Mouse (Mus musculus) layer of hippocampus, adult 6 months (tissue): ENCODE results near the gene Kcnab3. TPM values are rescaled to one million over a fixed set of nuclear protein-coding genes. Genes with fewer than 3 reads are reported as not detected.

Experiments used
- long read RNA-seq, 2 experiments: library from polyadenylated mRNA; unstranded; transcript quantifications; one replicate each; pipeline ENCODE4 v2.0.0; 2019 to 2020
- polyA plus RNA-seq: library from polyadenylated mRNA; unstranded; fragments of <200 nt; fragmentation: Nextera tagmentation; gene quantifications from 2 replicates; pipeline ENCODE4 v1.2.3, GENCODE M21; 2021

The Kcnab3 gene
- 5.3 and 6.1 TPM in 2 replicates for polyA plus RNA-seq
- long read RNA-seq, experiment 1, transcript Kcnab3-201 (14 exons, 2,538 nt): major isoform, 13 of 16 reads
- long read RNA-seq, experiment 1, partial matches to known transcripts: 1 of 16 reads
- long read RNA-seq, experiment 1, other reads (novel, unspliced or antisense): 2 of 16 reads
- long read RNA-seq, experiment 2, transcript Kcnab3-201 (14 exons, 2,538 nt): major isoform, 401 of 445 reads
- long read RNA-seq, experiment 2, partial matches to known transcripts: 5 of 445 reads
- long read RNA-seq, experiment 2, other reads (novel, unspliced or antisense): 38 of 445 reads

DNA sequence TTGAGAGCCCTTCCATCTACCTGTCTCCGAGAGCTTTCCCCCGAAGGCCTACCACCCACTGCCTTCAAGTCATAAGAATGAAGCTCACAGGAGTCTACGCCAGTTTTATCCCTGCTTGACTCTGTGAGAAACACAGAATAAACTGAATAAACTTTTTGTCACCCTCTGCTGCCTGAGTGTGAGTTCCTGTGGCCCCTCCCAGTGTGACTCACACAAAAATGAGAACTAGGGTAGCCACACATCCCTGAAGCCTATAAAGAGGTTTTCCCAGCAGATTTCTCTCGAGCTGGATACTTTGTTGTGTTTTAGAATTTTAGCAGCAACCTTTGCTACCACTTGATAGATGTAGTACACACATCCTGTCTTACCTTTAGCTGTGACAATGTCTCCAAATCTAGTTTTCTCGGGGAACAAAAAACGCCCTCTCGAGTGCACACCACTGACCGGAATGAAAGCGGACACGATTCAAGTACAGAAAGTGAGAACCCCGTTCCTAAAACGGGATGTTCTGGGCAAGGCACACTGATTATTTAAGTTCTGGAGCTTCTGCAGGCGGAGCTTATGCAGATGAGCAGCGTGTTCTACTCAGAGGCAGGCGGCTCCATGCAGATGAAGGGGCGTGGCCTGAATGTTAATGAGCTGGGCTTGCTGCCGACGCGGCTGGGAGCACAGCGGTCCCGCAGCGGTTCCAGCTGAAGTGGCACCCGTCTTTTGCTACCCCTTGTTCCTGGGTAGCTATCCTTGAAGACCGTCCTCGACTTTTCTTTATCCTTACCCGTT lies at the start of gene Kcnab3:
Gene Kcnab3 (plus strand): TSS at position 631 of the 780 bp plus-strand sequence.

DNA sequence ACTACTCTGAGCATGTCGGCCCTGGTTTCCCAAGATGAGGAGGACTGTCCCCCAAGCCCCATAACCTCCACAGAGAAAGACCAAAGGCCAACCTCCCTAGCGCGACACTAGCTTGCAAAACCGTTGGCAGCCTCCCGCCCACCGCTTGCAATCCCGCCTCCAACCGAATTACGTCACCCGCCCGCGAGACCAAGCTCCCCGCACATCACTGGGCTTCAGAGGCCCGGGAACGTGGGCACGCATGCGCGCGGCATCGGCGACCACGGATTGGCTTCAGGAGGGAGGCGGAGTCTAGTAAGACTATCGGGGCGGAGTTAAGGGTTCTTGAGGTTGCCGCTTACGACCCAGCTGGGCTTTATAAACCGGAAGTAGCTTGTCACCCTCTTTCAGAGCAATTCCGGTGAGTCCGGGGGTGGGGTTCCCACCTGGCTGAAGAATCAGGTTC lies 2.4 kb upstream of the Kcnab3 start, which contains the start of the genes Cntrob and Trappc1:
Gene Cntrob (minus strand): TSS at position 109 of the 445 bp plus-strand sequence.
Gene Trappc1 (plus strand): TSS at position 314 of the 445 bp plus-strand sequence.

DNA sequence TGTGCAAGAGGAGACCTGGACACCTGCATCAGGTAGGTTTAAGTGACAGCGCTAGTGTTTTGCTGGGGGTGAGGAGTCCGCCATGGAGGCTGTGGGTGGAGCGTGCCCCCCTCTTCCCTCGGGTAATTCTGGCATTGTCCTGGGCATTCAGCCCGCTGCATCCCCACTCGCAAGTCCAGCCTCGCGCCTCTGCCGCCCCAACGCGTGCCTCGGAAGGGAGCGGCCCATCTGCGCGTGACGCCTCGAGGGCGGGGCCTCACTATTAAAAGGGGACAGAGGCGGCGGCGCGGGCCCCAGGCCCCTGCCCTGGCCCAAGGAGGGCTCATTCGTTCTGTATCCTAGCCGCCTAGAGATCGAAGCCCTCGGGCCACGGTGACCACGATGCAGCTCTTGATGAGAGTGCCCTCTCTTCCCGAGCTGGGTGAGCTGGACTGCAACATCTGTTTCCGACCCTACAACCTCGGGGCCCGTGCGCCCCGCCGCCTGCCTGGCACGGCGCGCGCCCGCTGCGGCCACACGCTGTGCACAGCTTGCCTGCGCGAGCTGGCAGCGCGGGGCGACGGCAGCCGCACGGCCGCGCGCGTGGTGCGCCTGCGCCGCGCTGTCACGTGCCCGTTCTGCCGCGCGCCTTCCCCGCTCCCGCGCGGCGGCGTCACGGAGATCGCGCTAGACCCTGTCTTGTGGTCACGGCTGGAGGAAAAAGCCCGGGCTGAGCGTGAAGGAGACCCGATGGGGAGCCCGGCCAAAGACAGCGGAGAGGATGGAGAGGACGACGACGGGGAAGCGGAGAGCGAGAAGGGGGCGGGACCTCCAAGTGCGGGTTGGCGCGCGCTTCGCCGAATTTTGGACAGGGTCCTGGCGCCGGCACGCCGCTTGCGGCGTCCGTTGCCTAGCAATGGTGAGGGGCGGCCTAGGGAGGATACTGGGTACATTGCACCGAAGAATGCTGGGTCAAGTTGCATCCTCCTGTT lies 14.4 kb downstream of the Kcnab3 start, which contains the start of gene Rnf227:
Gene Rnf227 (plus strand): TSS at position 301 of the 971 bp plus-strand sequence.

DNA sequence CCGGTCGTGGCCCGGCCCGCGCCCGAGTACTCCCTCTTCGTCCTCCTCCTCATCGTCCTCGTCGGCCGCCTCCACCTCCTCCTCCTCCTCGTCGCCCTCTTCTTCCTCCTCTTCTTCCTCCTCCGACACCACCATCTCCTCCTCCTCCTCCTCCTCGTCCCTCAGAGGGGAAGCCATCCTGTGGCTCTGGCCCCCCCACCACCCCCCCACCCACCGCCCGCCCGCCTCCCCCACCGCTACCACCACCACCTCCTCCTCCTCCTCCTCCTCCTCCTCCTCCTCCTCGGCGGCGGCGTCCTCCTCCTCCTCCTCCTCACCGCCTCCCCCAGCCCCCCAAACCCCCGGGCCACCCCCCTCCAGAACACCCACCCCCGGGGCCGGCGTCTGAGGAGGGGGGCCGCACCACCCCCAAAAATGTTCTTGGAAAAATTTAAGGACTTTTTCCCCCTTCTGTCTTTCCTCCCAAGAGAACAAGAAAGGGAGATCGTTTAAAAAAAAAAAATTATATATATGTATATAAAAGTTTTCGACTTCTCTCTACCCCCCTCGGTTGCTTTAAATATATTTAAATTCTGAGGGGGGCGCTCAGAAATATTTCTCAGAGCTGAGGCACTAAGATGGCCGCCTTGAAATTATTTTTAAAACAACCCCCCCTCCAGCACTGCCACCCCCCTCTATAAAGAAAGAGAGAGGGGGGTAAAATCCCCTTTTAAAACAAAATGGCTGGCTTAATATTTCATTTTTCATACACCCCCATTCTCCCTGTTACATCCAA lies 43.3 kb downstream of the Kcnab3 start, which contains the start of gene Chd3:
Gene Chd3 (minus strand): TSS at position 192 of the 775 bp plus-strand sequence.

Other genes with a start within 250 kb of the Kcnab3 start
- 412 and 583 TPM in 2 replicates for gene Vamp2, start 237.8 kb upstream of the Kcnab3 start, polyA plus RNA-seq
- gene Per1, start 231.0 kb upstream of the Kcnab3 start, polyA plus RNA-seq: 30.5 and 39.5 TPM in 2 replicates
- 0.53 and 0.58 TPM in 2 replicates for gene Hes7, start 205.9 kb upstream of the Kcnab3 start, polyA plus RNA-seq
- gene 9130213A22Rik, start 203.7 kb upstream of the Kcnab3 start, polyA plus RNA-seq: 0.84 and 0.90 TPM in 2 replicates
- 5.9 and 8.6 TPM in 2 replicates for gene Aloxe3, start 200.4 kb upstream of the Kcnab3 start, polyA plus RNA-seq
- 2.7 and 2.8 TPM in 2 replicates for gene Alox12b, start 169.3 kb upstream of the Kcnab3 start, polyA plus RNA-seq
- 3.5 and 5.1 TPM in 2 replicates for gene Alox8, start 128.4 kb upstream of the Kcnab3 start, polyA plus RNA-seq
- 0.44 and 0.55 TPM in 2 replicates for gene Gucy2e, start 89.2 kb upstream of the Kcnab3 start, polyA plus RNA-seq
- 1.3 and 1.8 TPM in 2 replicates for gene Cntrob, start 2.5 kb upstream of the Kcnab3 start, polyA plus RNA-seq
- 134 and 135 TPM in 2 replicates for gene Trappc1, start 2.3 kb upstream of the Kcnab3 start, polyA plus RNA-seq
- 256 and 260 TPM in 2 replicates for gene Rnf227, start 14.2 kb downstream of the Kcnab3 start, polyA plus RNA-seq
- gene Chd3, start 43.1 kb downstream of the Kcnab3 start, polyA plus RNA-seq: 49.8 and 51.0 TPM in 2 replicates
- 601 and 628 TPM in 2 replicates for gene Naa38, start 69.2 kb downstream of the Kcnab3 start, polyA plus RNA-seq
- gene Cyb5d1, start 69.4 kb downstream of the Kcnab3 start, polyA plus RNA-seq: 12.0 and 15.0 TPM in 2 replicates
- 1.9 and 2.4 TPM in 2 replicates for gene Tmem88, start 72.0 kb downstream of the Kcnab3 start, polyA plus RNA-seq
- gene Kdm6b, start 87.4 kb downstream of the Kcnab3 start, polyA plus RNA-seq: 8.1 and 9.3 TPM in 2 replicates
- 0.36 and 0.80 TPM in 2 replicates for gene Dnah2, start 222.9 kb downstream of the Kcnab3 start, polyA plus RNA-seq
- gene Efnb3, start 233.9 kb downstream of the Kcnab3 start, polyA plus RNA-seq: 21.6 and 21.9 TPM in 2 replicates